Mouse (Mus musculus): ENCODE measurements around the gene Sema4d. TPM values are rescaled to one million over a fixed set of nuclear protein-coding genes. Genes with fewer than 3 reads are reported as not detected.

Sema4d gene
- total RNA-seq, 4 experiments from 2014 or later: 8.9 to 23.2 (median 16.2) TPM

Small RNA genes lying within 50 kb of the gene (microRNA-seq; reads per million reads assigned to microRNA genes)
- gene Gm23566: 0 reads per million in 2 experiments

Other genes starting within 250 kb of the Sema4d start
- 1 to 10 TPM in 3 of 4 experiments, under 1 TPM in 1; 0.80 to 1.7 (median 1.6) TPM for gene Shc3, start 224.3 kb downstream of the Sema4d start, total RNA-seq (2022)
- 1 to 10 TPM; 3.4 to 7.4 (median 5.3) TPM for gene Cks2, start 148.5 kb downstream of the Sema4d start, total RNA-seq (2022)
- gene Secisbp2, start 142.1 kb downstream of the Sema4d start, total RNA-seq (2022): 10 to 100 TPM; 19.6 to 33.9 (median 25.6) TPM
- gene Gadd45g, start 52.9 kb upstream of the Sema4d start, total RNA-seq (2022): 10 to 100 TPM; 13.3 to 61.3 (median 18.6) TPM

Measured in adrenal gland, adult 8-10 months (tissue).